Mouse (Mus musculus) C2C12 (cell line): ENCODE results near the gene Csmd2. TPM values are rescaled to one million over a fixed set of nuclear protein-coding genes. Genes with fewer than 3 reads are reported as not detected.

Source experiments
- H3K27me3 ChIP-seq: one replicate; pipeline ENCODE4 v1.6.1; 2011; ENCODE audit not compliant: control insufficient read depth, insufficient read depth, insufficient read length
- H3K36me3 ChIP-seq: one replicate; pipeline ENCODE4 v1.6.1; 2011; ENCODE audit not compliant: control insufficient read depth, insufficient read depth
- H3K4me3 ChIP-seq: one replicate; pipeline ENCODE4 v1.5.1; 2011; ENCODE audit warnings: mild to moderate bottlenecking, control low read depth; ENCODE audit not compliant: poor library complexity, insufficient read depth, severe bottlenecking
- H3K79me2 ChIP-seq: one replicate; pipeline ENCODE4 v1.6.1; 2011; ENCODE audit not compliant: control insufficient read depth, insufficient read depth
- H3K79me3 ChIP-seq: one replicate; pipeline ENCODE4 v1.6.1; 2011; ENCODE audit warnings: low read depth, control low read depth
- H3ac ChIP-seq: one replicate; pipeline ENCODE3; 2011; ENCODE audit warnings: low read depth; ENCODE audit not compliant: control insufficient read depth, insufficient read length
- CEBPB ChIP-seq: IDR thresholded peaks from one replicate; pipeline ENCODE4 v1.6.1; 2011; ENCODE audit warnings: low read depth, mild to moderate bottlenecking, control low read depth, moderate library complexity
- CTCF ChIP-seq: IDR thresholded peaks from one replicate; pipeline ENCODE4 v1.5.1; 2011; ENCODE audit not compliant: control insufficient read depth, insufficient read depth, insufficient read length
- FOSL1 ChIP-seq: IDR thresholded peaks from one replicate; pipeline ENCODE4 v1.8.0; 2011; ENCODE audit warnings: mild to moderate bottlenecking, low read length; ENCODE audit not compliant: poor library complexity, insufficient read depth, severe bottlenecking
- MAX ChIP-seq: IDR thresholded peaks from one replicate; pipeline ENCODE4 v1.6.1; 2011; ENCODE audit warnings: mild to moderate bottlenecking, control low read depth
- MYOD1 ChIP-seq: IDR thresholded peaks from one replicate; pipeline ENCODE4 v1.6.1; 2011; ENCODE audit warnings: low read depth; ENCODE audit not compliant: control insufficient read depth, insufficient read length
- MYOG ChIP-seq: IDR thresholded peaks from one replicate; pipeline ENCODE4 v1.6.1; 2011; ENCODE audit not compliant: control insufficient read depth, insufficient read length; ENCODE audit errors: extremely low read depth
- USF1 ChIP-seq: IDR thresholded peaks from one replicate; pipeline ENCODE4 v1.6.1; 2011; ENCODE audit warnings: low read depth, mild to moderate bottlenecking, control low read depth, moderate library complexity
- polyA plus RNA-seq: library from polyadenylated mRNA; unstranded; fragments of >200 nt; fragmentation: generic; extraction: Trizol; gene quantifications from one replicate; pipeline ENCODE4 v1.2.1, GENCODE M21; 2012; ENCODE audit warnings: missing spikeins

Gene Csmd2
- polyA plus RNA-seq, 1 experiment, result not detected

DNA sequence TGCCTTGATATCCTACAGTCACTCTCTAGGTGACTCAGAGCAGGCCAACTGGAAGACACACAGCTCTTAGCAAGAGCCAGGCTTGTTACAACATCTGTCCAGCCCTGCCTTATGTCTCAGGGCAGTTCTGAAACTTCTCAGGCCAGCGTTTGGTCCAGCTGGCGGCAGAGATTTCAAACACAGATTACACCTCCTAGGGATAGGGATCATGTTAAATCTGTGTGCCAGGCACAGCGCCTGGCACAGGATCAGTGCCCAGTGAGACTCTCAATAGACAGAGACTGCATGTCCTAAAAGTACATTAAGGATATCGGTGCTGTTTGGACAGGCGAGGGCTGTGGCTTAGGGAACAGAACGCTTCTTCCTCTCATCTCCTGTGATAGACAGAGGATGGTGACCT, 385.5 kb downstream of the Csmd2 start:
- no peaks in the 10 kb centered on the region for H3K79me2 ChIP-seq
- H3K79me3 ChIP-seq, result no peaks in the 10 kb centered on the region
- H3K36me3 ChIP-seq, result no peaks in the 10 kb centered on the region
- no peak overlapping the region for H3K4me3 ChIP-seq
- H3ac ChIP-seq, result no peak overlapping the region
- H3K27me3 ChIP-seq, result no peaks in the 10 kb centered on the region
- TF ChIP-seq CTCF, result no peak
- no peak for TF ChIP-seq FOSL1
- TF ChIP-seq CEBPB, result no peak
- TF ChIP-seq MYOD1, result no peak
- TF ChIP-seq USF1, result no peak
- TF ChIP-seq MYOG, result no peak

DNA sequence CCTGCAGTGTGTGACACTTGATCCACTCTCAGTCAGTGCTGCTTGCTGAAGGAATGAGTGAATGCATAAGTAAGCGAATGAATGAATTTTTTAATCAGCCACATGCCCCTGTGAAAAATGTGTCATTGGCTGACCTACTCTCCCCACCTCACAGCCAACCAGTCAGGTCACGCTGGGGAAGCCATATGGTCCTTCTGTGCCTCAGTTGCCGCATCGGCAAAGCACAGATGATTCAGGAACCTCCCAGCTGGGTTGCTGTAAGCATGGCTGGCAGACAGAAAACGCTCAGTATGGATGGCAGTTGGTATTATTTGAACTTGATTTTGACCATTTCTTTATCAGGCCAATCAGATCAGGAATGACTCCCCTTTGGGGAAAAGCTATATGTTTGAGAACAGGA, 386.4 kb downstream of the Csmd2 start:
- Histone ChIP-seq H3K36me3 (no peaks in the 10 kb centered on the region), H3K79me3 (no peaks in the 10 kb centered on the region), H3K27me3 (no peaks in the 10 kb centered on the region), H3K79me2 (no peaks in the 10 kb centered on the region), H3ac (no peak overlapping the region), H3K4me3 (no peak overlapping the region)
- no peak for TF ChIP-seq MAX
- no peak for TF ChIP-seq USF1
- no peak for TF ChIP-seq FOSL1
- no peak for TF ChIP-seq CTCF
- TF ChIP-seq CEBPB, result no peak
- no peak for TF ChIP-seq MYOD1
- no peak for TF ChIP-seq MYOG

DNA sequence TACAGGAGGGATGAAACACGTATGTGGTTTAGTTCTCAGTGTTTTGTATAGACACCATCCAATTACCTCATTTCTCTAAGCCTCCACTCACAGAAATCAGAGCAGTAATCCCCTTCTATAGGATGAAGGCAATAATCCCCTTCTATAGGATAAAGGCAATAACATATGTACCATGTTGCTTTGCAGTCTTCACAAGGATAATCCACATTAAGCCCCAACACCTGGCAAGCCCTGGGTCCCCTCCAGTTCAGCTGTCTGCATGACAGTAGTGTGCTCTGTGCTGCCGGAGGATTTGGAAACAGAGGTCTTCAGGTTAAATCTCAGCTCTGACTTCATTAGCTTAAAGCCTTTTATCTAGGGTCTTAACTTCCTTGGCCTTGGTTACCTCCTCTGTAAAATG, 391.3 kb downstream of the Csmd2 start:
- TF ChIP-seq CTCF (no peak), MAX (no peak), MYOD1 (no peak), MYOG (no peak), FOSL1 (no peak), CEBPB (no peak)
- Histone ChIP-seq H3K79me3 (no peaks in the 10 kb centered on the region), H3K36me3 (no peaks in the 10 kb centered on the region), H3K27me3 (no peaks in the 10 kb centered on the region), H3ac (no peak overlapping the region), H3K79me2 (no peaks in the 10 kb centered on the region), H3K4me3 (no peak overlapping the region)

DNA sequence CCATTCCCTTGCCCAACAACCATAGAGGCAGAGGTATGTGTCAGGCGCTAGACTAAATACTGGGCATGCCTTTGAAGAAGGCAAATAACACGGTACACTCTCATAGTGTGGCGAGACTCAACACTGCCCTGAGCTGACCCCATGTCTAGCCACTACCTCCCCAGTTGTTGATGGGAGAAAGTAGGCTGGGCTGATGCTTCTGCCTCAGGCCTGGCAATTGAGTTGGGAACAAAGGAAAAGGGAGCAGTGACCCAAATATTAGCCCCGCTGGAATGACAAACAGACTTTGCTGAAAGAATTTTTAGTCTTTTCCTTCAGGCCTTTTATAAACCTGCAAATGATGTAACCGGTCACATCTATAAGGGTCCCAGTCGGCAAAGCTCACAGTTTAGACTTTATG, 393.7 kb downstream of the Csmd2 start:
- H3K79me2 ChIP-seq, result no peaks in the 10 kb centered on the region
- no peak overlapping the region for H3ac ChIP-seq
- no peak overlapping the region for H3K4me3 ChIP-seq
- H3K27me3 ChIP-seq, result no peaks in the 10 kb centered on the region
- no peaks in the 10 kb centered on the region for H3K79me3 ChIP-seq
- TF ChIP-seq USF1 (no peak), MAX (no peak), CTCF (no peak), MYOG (no peak), CEBPB (no peak), FOSL1 (no peak), MYOD1 (no peak)
- no peaks in the 10 kb centered on the region for H3K36me3 ChIP-seq

DNA sequence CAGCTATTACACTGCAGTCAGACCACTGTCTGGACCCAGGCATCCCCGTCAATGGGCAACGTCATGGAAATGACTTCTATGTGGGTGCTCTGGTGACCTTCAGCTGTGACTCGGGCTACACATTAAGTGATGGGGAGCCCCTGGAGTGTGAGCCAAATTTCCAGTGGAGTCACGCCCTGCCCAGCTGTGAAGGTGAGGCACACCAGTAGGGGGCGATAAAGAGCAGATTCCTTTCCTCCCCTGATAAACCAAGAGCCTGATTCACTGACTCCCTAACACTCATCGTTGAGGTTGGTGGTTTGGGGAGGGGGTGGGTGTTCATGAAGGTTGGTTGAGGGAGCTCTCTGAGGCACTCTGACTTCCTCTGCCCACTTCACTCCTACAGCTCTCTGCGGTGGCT, 396.1 kb downstream of the Csmd2 start:
- TF ChIP-seq FOSL1, result no peak
- H3K79me3 ChIP-seq, result no peaks in the 10 kb centered on the region
- no peak overlapping the region for H3ac ChIP-seq
- no peaks in the 10 kb centered on the region for H3K27me3 ChIP-seq
- H3K36me3 ChIP-seq, result no peaks in the 10 kb centered on the region
- H3K4me3 ChIP-seq, result no peak overlapping the region
- no peaks in the 10 kb centered on the region for H3K79me2 ChIP-seq

DNA sequence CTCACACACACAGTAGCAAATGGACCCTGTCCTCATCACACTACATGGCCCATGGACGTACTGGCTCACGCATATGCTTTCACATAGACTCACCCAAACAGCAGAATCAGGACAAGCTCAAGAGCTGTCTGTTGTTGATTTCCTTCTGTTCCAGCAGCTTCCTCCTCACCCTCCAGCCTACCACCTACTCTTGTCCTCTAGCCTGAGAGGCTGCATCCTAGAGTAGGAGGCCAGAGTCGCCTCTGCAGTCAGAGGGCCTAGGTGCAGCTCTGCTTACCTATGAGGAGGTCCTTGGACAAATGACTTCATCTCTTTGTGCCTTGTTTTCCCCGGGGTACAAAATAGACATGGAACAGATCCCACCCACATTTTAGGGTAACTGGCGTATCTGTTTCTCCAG, 403.8 kb downstream of the Csmd2 start:
- Histone ChIP-seq H3K36me3 (no peaks in the 10 kb centered on the region), H3ac (no peak overlapping the region), H3K27me3 (no peaks in the 10 kb centered on the region), H3K79me3 (no peaks in the 10 kb centered on the region), H3K79me2 (no peaks in the 10 kb centered on the region), H3K4me3 (no peak overlapping the region)
- TF ChIP-seq MYOG (no peak), MYOD1 (no peak), CTCF (no peak), MAX (no peak), FOSL1 (no peak), USF1 (no peak), CEBPB (no peak)
